Mouse (Mus musculus) stomach, postnatal 0 days (tissue): Measurements from ENCODE around the gene Pdzd9. TPM values are rescaled to one million over a fixed set of nuclear protein-coding genes. Genes with fewer than 3 reads are reported as not detected.

Source experiments
- ATAC-seq: fragments of 200-750 bp; cut with Nextera tagmentation; 2 replicates; pipeline ENCODE4 v1.8.0; 2017; ENCODE audit not compliant: low FRiP score, low TSS enrichment
- DNase-seq: peaks from one replicate; pipeline ENCODE4 v3.0.0-alpha.2; 2016; ENCODE audit warnings: low spot score
- H3K27ac ChIP-seq: fragments of 300-500 bp; sonication (generic); replicated peaks from 2 replicates; pipeline ENCODE4 v1.5.1; 2014; ENCODE audit warnings: mild to moderate bottlenecking, control low read depth
- H3K27me3 ChIP-seq: fragments of 300-500 bp; sonication (generic); 2 replicates; pipeline ENCODE4 v1.6.1; 2014; ENCODE audit warnings: low read length; ENCODE audit not compliant: control insufficient read depth, insufficient read depth
- H3K36me3 ChIP-seq: fragments of 300-500 bp; sonication (generic); 2 replicates; pipeline ENCODE4 v1.6.1; 2014; ENCODE audit warnings: low read length, mixed read lengths; ENCODE audit not compliant: control insufficient read depth, insufficient read depth
- H3K4me1 ChIP-seq: fragments of 300-500 bp; sonication (generic); replicated peaks from 2 replicates; pipeline ENCODE4 v1.6.1; 2014; ENCODE audit warnings: antibody characterized with exemption; ENCODE audit not compliant: control insufficient read depth, insufficient read depth
- H3K4me2 ChIP-seq: fragments of 300-500 bp; sonication (generic); replicated peaks from 2 replicates; pipeline ENCODE4 v1.6.1; 2014; ENCODE audit warnings: low read depth, mild to moderate bottlenecking, control low read depth, moderate library complexity
- H3K4me3 ChIP-seq: fragments of 300-500 bp; sonication (generic); 2 replicates; pipeline ENCODE4 v1.5.1; 2014; ENCODE audit warnings: low read depth, low read length, control low read depth
- H3K9ac ChIP-seq: fragments of 300-500 bp; sonication (generic); 2 replicates; pipeline ENCODE4 v1.6.1; 2014; ENCODE audit warnings: mild to moderate bottlenecking, low read length, control low read depth, mixed read lengths
- H3K9me3 ChIP-seq: fragments of 300-500 bp; sonication (generic); 2 replicates; pipeline ENCODE4 v1.6.1; 2016; ENCODE audit warnings: low read length; ENCODE audit not compliant: control insufficient read depth
- CTCF ChIP-seq: IDR thresholded peaks from 2 replicates; pipeline ENCODE4 v1.5.1; 2016; ENCODE audit warnings: antibody characterized with exemption, low read depth, mild to moderate bottlenecking, moderate library complexity
- EP300 ChIP-seq: optimal IDR thresholded peaks from 2 replicates; pipeline ENCODE3; 2016; ENCODE audit warnings: antibody characterized with exemption
- WGBS: fragments of 180-500 bp; shearing (Covaris S2); extraction: QIAGEN DNeasy Blood & Tissue Kit; methylation state at CpG from one replicate; pipeline ENCODE4 v1.1.7; 2014; 5-methylcytosine and 5-hydroxymethylcytosine counted together
- polyA plus RNA-seq: library from polyadenylated mRNA; unstranded; fragments of >200 nt; fragmentation: Nextera tagmentation; extraction: Ambion mirVana; gene quantifications from 2 replicates; pipeline ENCODE4 v1.2.1, GENCODE M21; 2015

Pdzd9 gene
- polyA plus RNA-seq, 1 experiment from 2014 or later, result 0.27 TPM

DNA sequence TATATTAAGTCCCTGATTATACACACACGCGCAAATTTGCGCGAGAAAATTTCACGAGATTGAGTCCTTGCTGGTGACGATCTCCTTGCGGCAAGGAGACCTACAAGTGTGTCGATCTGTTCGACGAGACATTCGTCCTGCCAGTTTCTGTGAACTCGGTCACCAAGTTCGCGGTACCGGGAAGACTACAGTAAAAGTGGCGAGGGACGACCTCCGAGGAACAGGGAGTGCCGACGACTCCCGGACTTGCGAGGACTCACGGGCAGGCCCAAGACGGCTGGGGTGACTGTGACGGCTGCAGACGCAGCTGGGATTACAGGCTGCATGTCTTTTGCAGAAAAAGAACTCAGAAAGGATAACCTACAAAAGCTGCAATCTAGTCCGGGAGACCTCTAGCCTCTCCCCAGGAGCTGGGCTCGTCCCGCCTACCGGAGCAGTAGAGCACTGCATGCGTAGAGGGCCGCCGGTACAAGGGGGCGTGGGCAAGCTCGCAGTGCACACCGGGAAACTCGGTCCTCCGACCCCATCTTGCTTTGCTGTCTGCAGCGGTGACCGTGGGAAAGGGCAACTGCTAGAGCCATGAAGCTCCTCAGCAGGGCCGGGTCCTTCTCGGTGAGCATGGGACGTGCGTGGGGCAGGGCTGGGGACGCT is 35.3 kb downstream of the Pdzd9 start, which contains the start of gene Uqcrc2:
Gene Uqcrc2, plus strand, starts transcription at position 466 of the 651 bp plus-strand sequence.
- under 1% methylated on average over 45 of the region's 45 CpGs for WGBS
- DNase-seq, result peak; percentile 94

DNA sequence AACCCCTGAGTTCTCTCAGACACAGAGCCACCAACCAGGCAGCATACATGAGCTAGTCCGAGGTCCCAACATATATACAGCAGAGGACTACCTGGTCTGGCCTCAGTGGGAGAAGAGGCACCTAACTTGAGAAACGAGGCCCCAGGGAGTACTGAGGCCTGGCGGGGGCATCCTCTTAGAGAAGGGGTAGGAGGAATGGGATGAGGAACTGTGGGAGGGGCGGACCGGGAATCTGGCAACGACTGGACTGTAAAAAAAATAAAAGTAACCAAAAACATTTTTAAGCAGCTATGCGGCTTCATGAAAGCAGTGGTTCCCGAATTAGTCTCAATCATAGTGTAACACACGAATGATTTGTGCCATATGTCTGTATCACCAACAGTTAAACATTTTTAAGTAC is 35.8 kb downstream of the Pdzd9 start:
- peak overlapping the region; percentile 96 for H3K4me3 ChIP-seq
- DNase-seq (peak; percentile 26), ATAC-seq (0 out of 2 replicates have a peak, but pooled peaks have one; percentile 18)
- H3K9me3 ChIP-seq, result no peaks in the 10 kb centered on the region
- 8% methylated on average over 9 of the region's 9 CpGs for WGBS
- no peaks in the 10 kb centered on the region for H3K36me3 ChIP-seq
- H3K9ac ChIP-seq, result peak overlapping the region; percentile 98
- peak overlapping the region; percentile 97 for H3K27ac ChIP-seq
- peak overlapping the region; percentile 77 for H3K4me2 ChIP-seq
- no peaks in the 10 kb centered on the region for H3K27me3 ChIP-seq
- 0 out of 2 replicates have a peak, but pooled peaks cover 3% of the 10 kb centered on the region for H3K4me1 ChIP-seq
- no peak for TF ChIP-seq EP300
- no peak for TF ChIP-seq CTCF

More for the DNA sequence above, 35.3 kb downstream of the Pdzd9 start, which contains the start of gene Uqcrc2:
- Histone ChIP-seq H3K36me3 (no peaks in the 10 kb centered on the region), H3K9ac (peak within 1 kb of the TSS; percentile 98), H3K9me3 (no peaks in the 10 kb centered on the region), H3K4me2 (peak within 1 kb of the TSS; percentile 77), H3K4me3 (peak within 1 kb of the TSS; percentile 96), H3K4me1 (0 out of 2 replicates have a peak, but pooled peaks cover 3% of the 10 kb centered on the region), H3K27me3 (no peaks in the 10 kb centered on the region), H3K27ac (peak within 1 kb of the TSS; percentile 97)
- peak; percentile 82 for TF ChIP-seq CTCF
- TF ChIP-seq EP300, result no peak
- peak; percentile 99 for ATAC-seq

DNA sequence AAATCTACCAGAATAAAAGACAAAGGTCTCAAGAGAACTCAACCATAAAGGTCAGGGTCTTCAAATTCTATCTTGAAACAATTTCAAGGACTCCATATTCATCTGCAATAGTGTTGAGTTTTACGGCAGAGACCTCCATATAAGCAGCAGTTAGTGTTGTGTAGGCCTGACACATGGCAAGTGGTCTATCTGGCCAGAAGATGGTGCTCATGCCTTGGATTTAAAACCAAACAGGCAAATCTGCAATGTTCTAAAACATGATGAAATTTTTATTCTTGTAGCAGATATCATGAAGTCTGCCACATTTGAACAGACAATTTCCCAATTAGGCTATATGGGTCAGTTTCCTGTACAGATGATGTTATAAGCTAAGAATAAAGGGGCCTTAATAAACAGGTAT is 37.6 kb downstream of the Pdzd9 start:
- H3K4me3 ChIP-seq, result no peak overlapping the region
- ATAC-seq (no peak), DNase-seq (no peak)
- H3K9me3 ChIP-seq, result no peaks in the 10 kb centered on the region
- no peaks in the 10 kb centered on the region for H3K36me3 ChIP-seq
- no peak overlapping the region for H3K9ac ChIP-seq
- 44% methylated on average over 1 of the region's 1 CpGs for WGBS
- no peak overlapping the region for H3K27ac ChIP-seq
- H3K4me1 ChIP-seq, result 0 out of 2 replicates have a peak, but pooled peaks cover 3% of the 10 kb centered on the region
- no peak overlapping the region for H3K4me2 ChIP-seq
- TF ChIP-seq CTCF (peak; percentile 75), EP300 (no peak)
- H3K27me3 ChIP-seq, result no peaks in the 10 kb centered on the region

DNA sequence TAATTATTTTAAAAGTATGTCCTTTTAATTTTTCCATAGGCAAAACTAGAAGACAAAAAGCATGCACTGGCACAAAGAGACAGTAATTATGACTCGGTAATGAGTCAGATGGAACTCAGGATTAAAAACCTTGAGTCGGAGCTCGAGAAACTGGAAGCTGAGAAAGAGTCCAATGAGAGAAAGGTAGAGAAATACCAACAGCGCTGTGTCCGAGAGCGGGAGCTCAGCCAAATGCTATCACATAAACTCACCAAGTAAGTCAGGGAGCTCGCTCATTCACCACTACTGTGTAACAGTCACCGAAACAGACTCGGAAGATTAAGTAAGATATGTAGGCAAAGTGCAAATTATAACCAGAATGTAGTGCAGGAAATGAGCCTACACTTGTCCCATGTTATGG is 49.3 kb downstream of the Pdzd9 start:
- no peak overlapping the region for H3K4me2 ChIP-seq
- H3K27me3 ChIP-seq, result no peaks in the 10 kb centered on the region
- H3K9me3 ChIP-seq, result no peaks in the 10 kb centered on the region
- H3K4me1 ChIP-seq, result no peaks in the 10 kb centered on the region
- H3K27ac ChIP-seq, result no peak overlapping the region
- DNase-seq (no peak), ATAC-seq (no peak)
- no peak for TF ChIP-seq EP300
- TF ChIP-seq CTCF, result no peak
- no peaks in the 10 kb centered on the region for H3K36me3 ChIP-seq
- H3K4me3 ChIP-seq, result no peak overlapping the region
- WGBS, result 80% methylated on average over 9 of the region's 9 CpGs
- H3K9ac ChIP-seq, result no peak overlapping the region

DNA sequence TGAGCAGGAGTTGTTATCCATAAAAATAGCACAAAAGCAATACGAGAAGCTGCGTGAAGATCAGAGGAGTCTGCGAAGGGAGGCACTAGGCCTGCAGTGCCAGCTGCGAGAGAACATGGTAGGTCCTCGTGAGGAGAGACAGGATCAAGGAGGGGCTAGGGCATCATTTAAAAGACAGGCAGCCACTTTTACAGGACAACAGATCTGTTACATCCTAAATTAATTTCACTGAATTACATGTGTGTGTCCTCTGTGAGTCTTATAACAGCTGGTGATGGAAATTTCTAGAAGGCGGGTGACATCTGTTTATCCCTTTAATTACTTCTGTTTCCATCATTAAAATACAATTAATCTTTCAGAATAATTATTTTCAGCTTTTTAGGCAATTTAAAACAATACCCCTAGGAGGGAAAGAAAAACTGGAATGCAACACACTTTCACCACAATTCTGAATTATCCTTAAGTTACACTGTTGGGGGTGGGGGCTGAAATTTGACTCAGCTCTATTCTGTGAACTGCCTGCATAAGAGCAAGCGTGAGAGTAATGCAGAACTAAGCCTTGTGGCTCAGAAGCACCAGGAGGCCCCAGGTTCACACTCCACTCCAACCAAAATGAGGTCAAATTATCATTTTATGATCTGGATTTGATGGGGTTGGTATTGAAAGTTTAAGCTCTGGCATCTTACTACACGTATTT is 49.9 kb downstream of the Pdzd9 start:
- no peaks in the 10 kb centered on the region for H3K27me3 ChIP-seq
- no peaks in the 10 kb centered on the region for H3K4me1 ChIP-seq
- WGBS, result 68% methylated on average over 8 of the region's 8 CpGs
- H3K4me3 ChIP-seq, result no peak overlapping the region
- no peak for TF ChIP-seq EP300
- no peak for TF ChIP-seq CTCF
- H3K9ac ChIP-seq, result no peak overlapping the region
- H3K36me3 ChIP-seq, result no peaks in the 10 kb centered on the region
- no peak overlapping the region for H3K4me2 ChIP-seq
- H3K27ac ChIP-seq, result no peak overlapping the region
- no peak for ATAC-seq
- no peaks in the 10 kb centered on the region for H3K9me3 ChIP-seq
- no peak for DNase-seq

Other genes starting within 250 kb of the Pdzd9 start
- gene Uqcrc2, start 35.2 kb downstream of the Pdzd9 start, polyA plus RNA-seq, result 191 and 193 TPM in 2 replicates
- gene Mosmo, start 7.3 kb upstream of the Pdzd9 start, polyA plus RNA-seq, result 6.9 and 7.0 TPM in 2 replicates
- gene Vwa3a, start 69.0 kb upstream of the Pdzd9 start, polyA plus RNA-seq, result 0.21 and 0.29 TPM in 2 replicates
- gene Gm5737, start 142.0 kb upstream of the Pdzd9 start, polyA plus RNA-seq, result not detected in 2 replicates
- gene Eef2k, start 172.5 kb upstream of the Pdzd9 start, polyA plus RNA-seq, result 39.9 and 42.0 TPM in 2 replicates
- 16.1 and 17.7 TPM in 2 replicates for gene Polr3e, start 247.4 kb upstream of the Pdzd9 start, polyA plus RNA-seq